Mouse (Mus musculus) stomach, embryonic 14.5 days (tissue): ENCODE measurements around the gene Ica1. TPM values are rescaled to one million over a fixed set of nuclear protein-coding genes. Genes with fewer than 3 reads are reported as not detected.

Experiments
- ATAC-seq: fragments of 200-750 bp; cut with Nextera tagmentation; 2 replicates; pipeline ENCODE4 v1.8.0; 2017; ENCODE audit warnings: low read depth, moderate TSS enrichment; ENCODE audit not compliant: insufficient number of reproducible peaks, insufficient read depth, low FRiP score
- H3K27ac ChIP-seq: fragments of 300-500 bp; sonication (generic); 2 replicates; pipeline ENCODE4 v1.5.1; 2014; ENCODE audit warnings: mild to moderate bottlenecking, low read length, moderate library complexity, mixed read lengths
- H3K27me3 ChIP-seq: fragments of 300-500 bp; sonication (generic); 2 replicates; pipeline ENCODE4 v1.6.1; 2014; ENCODE audit warnings: low read length, control low read depth, mixed read lengths; ENCODE audit not compliant: control insufficient read depth, insufficient read depth
- H3K36me3 ChIP-seq: fragments of 300-500 bp; sonication (generic); 2 replicates; pipeline ENCODE4 v1.6.1; 2014; ENCODE audit warnings: mild to moderate bottlenecking, control low read depth, low read length, moderate library complexity, mixed read lengths; ENCODE audit not compliant: control insufficient read depth, insufficient read depth
- H3K4me1 ChIP-seq: fragments of 300-500 bp; sonication (generic); 2 replicates; pipeline ENCODE4 v1.6.1; 2014; ENCODE audit warnings: low read length, control low read depth, mixed read lengths; ENCODE audit not compliant: control insufficient read depth, insufficient read depth
- H3K4me2 ChIP-seq: fragments of 300-500 bp; sonication (generic); replicated peaks from 2 replicates; pipeline ENCODE4 v1.6.1; 2014; ENCODE audit warnings: low read depth, low read length, control low read depth
- H3K4me3 ChIP-seq: fragments of 300-500 bp; sonication (generic); 2 replicates; pipeline ENCODE4 v1.5.1; 2014; ENCODE audit warnings: low read depth, low read length, control low read depth
- H3K9ac ChIP-seq: fragments of 300-500 bp; sonication (generic); replicated peaks from 2 replicates; pipeline ENCODE4 v1.6.1; 2014; ENCODE audit warnings: low read depth, mild to moderate bottlenecking, control low read depth, low read length, moderate library complexity, mixed read lengths
- H3K9me3 ChIP-seq: fragments of 300-500 bp; sonication (generic); 2 replicates; pipeline ENCODE4 v1.6.1; 2016; ENCODE audit warnings: low read depth, low read length, control low read depth; ENCODE audit not compliant: control insufficient read depth
- WGBS: fragments of 180-500 bp; shearing (Covaris S2); extraction: QIAGEN DNeasy Blood & Tissue Kit; methylation state at CpG from one replicate; pipeline ENCODE4 v1.1.7; 2014; 5-methylcytosine and 5-hydroxymethylcytosine counted together
- polyA plus RNA-seq: library from polyadenylated mRNA; unstranded; fragments of >200 nt; fragmentation: Nextera tagmentation; extraction: Ambion mirVana; gene quantifications from 2 replicates; pipeline ENCODE4 v1.2.1, GENCODE M21; 2014

The Ica1 gene
- polyA plus RNA-seq, 1 experiment from 2014 or later = 25.4 TPM

DNA sequence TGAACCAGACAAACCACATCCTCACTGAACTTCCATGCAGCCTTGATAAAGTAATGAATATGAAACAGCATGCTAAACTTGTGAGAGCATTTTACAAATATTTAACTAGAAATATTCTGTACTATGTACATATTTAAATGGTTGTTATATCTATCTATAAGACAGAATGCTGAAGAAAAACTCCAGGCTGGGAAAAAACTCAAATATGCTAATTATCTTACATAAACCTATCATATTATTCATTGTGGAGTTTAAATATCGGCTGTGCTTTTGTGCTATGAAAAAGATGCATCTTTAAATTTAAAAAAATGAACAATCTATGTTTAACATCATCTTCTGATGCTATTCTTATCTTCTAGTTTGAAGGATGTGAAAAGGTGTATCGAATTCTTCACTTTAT lies 58.6 kb downstream of the Ica1 start:
- Histone ChIP-seq H3K4me1 (no peaks in the 10 kb centered on the region), H3K27me3 (no peaks in the 10 kb centered on the region)
- 92% methylated on average over 2 of the region's 2 CpGs for WGBS

DNA sequence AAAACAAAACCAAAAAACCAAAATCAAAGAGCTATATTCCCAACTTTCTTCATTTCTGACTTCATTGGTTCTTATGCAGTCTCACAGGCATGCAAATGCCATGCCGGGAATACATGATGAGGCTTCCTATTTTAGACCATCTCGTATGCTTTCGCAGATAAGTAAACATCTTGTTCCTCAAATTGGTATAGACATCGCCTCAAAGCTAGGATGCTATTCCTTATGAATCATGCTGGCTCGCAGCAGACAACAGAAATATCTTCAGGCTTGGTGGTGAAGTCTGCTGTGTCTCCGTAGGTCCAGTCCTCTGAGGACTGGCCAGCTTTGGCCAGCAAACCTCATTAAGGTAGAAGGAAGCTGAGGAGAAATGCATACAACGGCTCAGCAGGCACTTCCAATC lies 60.3 kb downstream of the Ica1 start:
- H3K4me1 ChIP-seq = no peaks in the 10 kb centered on the region
- no peaks in the 10 kb centered on the region for H3K36me3 ChIP-seq
- WGBS = 90% methylated on average over 7 of the region's 7 CpGs
- no peaks in the 10 kb centered on the region for H3K27me3 ChIP-seq
- no peak overlapping the region for H3K9ac ChIP-seq
- H3K9me3 ChIP-seq = no peaks in the 10 kb centered on the region
- H3K4me3 ChIP-seq = no peak overlapping the region
- no peak overlapping the region for H3K4me2 ChIP-seq
- H3K27ac ChIP-seq = no peak overlapping the region
- ATAC-seq = no peak

More for the DNA sequence above, 58.6 kb downstream of the Ica1 start:
- Histone ChIP-seq H3K4me2 (no peak overlapping the region), H3K9me3 (no peaks in the 10 kb centered on the region), H3K27ac (no peak overlapping the region), H3K4me3 (no peak overlapping the region), H3K9ac (no peak overlapping the region), H3K36me3 (no peaks in the 10 kb centered on the region)
- no peak for ATAC-seq

DNA sequence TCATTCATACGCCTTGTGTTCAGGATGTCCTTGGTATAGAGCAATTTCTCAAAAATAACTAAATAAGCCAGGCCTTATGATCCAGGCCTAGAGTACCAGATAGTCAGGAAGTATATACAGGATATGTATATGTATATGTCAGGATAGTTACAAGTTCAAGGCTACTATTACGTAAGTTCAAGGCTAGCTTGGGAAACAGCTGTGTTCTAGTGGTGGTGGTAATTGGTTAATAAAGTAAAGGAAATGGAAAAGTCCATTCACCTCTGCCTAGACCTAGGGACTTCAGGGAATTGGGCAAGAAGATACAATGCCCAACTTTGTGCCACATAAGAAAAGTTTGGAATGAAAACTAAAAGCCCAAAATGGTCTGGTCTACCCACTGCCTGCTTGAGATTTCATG lies 61.7 kb downstream of the Ica1 start:
- H3K27me3 ChIP-seq = no peaks in the 10 kb centered on the region
- H3K4me2 ChIP-seq = no peak overlapping the region
- H3K9ac ChIP-seq = no peak overlapping the region
- H3K27ac ChIP-seq = no peak overlapping the region
- H3K4me3 ChIP-seq = no peak overlapping the region
- ATAC-seq = no peak
- no peaks in the 10 kb centered on the region for H3K4me1 ChIP-seq
- H3K36me3 ChIP-seq = no peaks in the 10 kb centered on the region
- H3K9me3 ChIP-seq = no peaks in the 10 kb centered on the region
- 92% methylated on average over 2 of the region's 2 CpGs for WGBS

DNA sequence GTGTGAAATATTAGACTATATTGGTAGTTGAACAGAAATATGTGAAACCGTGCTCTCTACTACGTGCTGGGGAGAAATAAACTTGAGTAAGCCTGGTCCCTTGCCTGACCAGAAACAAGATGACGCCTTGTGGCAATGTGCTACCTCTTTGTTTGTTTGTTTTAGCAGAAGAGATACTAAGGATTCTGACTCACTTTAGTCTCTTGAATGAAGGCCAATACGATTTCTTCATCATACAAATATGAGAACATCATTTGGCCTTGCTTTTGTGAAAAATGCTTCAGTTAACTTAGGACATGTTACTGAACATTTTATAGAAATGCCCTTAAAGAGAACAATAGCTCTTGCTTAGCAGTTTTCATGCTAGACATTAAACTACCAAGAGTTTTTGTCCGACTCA lies 67.0 kb downstream of the Ica1 start:
- Histone ChIP-seq H3K27ac (no peak overlapping the region), H3K9me3 (no peaks in the 10 kb centered on the region), H3K4me1 (no peaks in the 10 kb centered on the region), H3K27me3 (no peaks in the 10 kb centered on the region), H3K4me3 (no peak overlapping the region), H3K36me3 (no peaks in the 10 kb centered on the region), H3K4me2 (no peak overlapping the region), H3K9ac (no peak overlapping the region)
- ATAC-seq = no peak
- WGBS = 86% methylated on average over 5 of the region's 5 CpGs

DNA sequence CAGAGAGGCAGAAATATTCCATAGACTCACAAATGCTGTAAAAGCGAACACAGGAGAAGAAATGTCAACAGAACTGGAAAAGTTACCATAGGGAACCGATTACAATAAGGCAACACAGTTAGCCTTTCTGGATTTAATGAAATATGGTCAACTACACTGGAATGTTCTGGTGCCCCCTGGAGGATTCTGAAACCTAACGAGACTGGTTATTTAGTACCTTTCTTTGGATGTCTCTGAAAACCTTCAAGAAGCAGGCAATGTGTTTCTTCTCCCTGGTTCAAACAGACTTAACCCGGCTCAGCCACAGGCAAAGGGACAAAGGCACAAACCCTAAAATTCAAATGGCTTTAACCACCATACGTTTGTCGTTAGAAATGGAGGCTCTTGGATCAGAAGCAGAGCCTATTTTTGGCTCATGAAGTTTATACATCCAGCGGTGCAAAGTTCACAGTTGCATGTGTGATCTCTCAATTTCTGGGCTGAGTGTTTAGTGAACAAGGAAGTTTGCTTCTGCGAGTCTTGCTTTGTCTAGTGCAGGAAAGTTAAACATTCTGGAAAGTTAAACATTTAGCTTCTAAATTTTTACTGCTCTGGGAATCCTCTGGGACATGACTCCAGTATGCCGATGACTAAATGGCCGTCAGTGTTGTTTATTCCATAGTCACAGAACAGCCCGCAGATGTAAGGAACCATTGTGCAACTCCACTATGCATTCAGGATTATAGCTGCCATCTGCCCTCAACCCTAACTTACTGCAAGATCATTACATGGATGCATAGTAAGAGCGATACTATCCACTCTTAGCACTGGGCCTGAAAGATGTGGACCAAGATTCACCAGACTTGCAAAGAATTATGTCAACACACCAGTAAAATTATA lies 83.4 kb downstream of the Ica1 start:
- H3K9ac ChIP-seq = no peak overlapping the region
- WGBS = 27% methylated on average over 12 of the region's 12 CpGs
- H3K4me3 ChIP-seq = no peak overlapping the region
- no peaks in the 10 kb centered on the region for H3K27me3 ChIP-seq
- H3K4me1 ChIP-seq = peaks cover 17% of the 10 kb centered on the region
- peak overlapping the region; percentile 90 for H3K27ac ChIP-seq
- no peak overlapping the region for H3K4me2 ChIP-seq
- no peaks in the 10 kb centered on the region for H3K9me3 ChIP-seq
- ATAC-seq = peak; percentile 82
- H3K36me3 ChIP-seq = no peaks in the 10 kb centered on the region

DNA sequence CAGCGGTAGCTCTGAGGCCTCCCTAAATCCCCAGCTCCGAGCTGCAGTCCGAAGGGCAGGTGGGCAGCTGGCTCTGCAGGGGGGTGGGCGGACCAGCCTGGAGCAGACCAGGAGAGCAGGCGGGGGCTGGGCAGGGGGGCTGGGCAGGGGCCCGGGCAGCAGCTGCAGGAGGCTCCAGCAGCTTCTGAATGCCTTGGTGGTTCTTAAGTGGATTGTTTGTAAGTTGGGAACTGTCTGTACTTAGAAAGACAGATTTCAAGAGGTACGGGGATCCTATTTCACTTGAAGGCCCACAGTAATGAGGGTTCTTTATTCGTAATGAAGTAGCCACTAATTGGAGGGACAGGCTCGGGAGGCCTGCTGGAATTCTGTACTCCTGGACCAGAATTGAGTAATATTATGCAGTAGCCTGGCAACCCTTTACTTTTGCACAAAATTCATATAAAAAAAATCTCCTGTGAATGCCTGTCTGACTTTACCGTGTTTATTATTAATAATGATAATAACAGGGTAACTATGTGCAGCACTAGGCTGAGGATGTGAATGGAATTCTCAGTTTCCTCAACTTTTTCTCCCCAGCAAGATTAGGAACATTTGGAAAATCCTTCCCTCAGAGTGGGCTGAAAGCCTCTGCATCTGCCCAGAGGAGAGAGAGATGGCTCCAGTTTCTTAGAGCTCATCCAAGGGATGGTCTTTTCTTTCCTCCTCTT lies 84.2 kb downstream of the Ica1 start:
- Histone ChIP-seq H3K36me3 (no peaks in the 10 kb centered on the region), H3K27ac (peak overlapping the region; percentile 90), H3K4me2 (no peak overlapping the region), H3K9ac (no peak overlapping the region), H3K4me3 (no peak overlapping the region), H3K4me1 (peaks cover 17% of the 10 kb centered on the region), H3K27me3 (no peaks in the 10 kb centered on the region), H3K9me3 (no peaks in the 10 kb centered on the region)
- WGBS = 21% methylated on average over 10 of the region's 10 CpGs
- no peak for ATAC-seq

DNA sequence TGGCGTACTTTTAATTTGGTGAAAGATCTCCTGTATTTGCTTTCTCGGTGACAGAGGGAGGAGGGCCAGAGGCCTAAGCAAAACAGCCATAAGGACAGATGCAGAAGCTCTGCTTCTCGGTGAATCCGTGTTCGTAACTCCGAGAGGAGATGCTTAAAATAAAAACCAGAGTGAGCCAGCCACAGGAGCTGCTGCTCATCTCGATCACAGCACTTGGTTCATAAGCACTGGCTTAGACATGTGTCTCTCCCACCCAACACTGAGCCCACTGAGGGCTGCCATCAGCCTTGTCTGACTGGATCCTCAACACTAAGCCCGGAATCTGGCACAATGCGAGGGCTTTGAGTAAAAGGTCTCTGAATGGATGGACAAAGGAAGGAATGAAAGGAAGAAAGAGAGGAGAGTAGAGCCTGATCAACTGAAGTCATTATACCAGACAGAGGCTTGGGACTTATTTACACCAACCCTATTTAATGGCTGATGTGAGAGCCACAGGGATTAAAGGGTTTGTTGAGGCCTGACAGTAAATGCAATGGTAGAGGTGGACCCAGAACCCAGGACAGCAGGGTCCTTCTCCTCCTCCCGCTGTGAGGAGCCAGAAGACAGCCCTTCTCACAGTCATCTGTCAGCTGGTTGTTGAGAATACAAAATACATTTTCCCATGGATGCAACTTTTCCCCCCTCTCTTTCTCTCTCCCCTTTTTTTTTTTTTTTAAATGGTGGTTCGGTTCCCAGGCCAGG lies 85.0 kb downstream of the Ica1 start:
- Histone ChIP-seq H3K4me2 (no peak overlapping the region), H3K27ac (peak overlapping the region; percentile 90), H3K27me3 (no peaks in the 10 kb centered on the region), H3K4me3 (no peak overlapping the region), H3K4me1 (peaks cover 17% of the 10 kb centered on the region), H3K9ac (no peak overlapping the region), H3K9me3 (no peaks in the 10 kb centered on the region), H3K36me3 (no peaks in the 10 kb centered on the region)
- no peak for ATAC-seq
- WGBS = 66% methylated on average over 11 of the region's 11 CpGs

DNA sequence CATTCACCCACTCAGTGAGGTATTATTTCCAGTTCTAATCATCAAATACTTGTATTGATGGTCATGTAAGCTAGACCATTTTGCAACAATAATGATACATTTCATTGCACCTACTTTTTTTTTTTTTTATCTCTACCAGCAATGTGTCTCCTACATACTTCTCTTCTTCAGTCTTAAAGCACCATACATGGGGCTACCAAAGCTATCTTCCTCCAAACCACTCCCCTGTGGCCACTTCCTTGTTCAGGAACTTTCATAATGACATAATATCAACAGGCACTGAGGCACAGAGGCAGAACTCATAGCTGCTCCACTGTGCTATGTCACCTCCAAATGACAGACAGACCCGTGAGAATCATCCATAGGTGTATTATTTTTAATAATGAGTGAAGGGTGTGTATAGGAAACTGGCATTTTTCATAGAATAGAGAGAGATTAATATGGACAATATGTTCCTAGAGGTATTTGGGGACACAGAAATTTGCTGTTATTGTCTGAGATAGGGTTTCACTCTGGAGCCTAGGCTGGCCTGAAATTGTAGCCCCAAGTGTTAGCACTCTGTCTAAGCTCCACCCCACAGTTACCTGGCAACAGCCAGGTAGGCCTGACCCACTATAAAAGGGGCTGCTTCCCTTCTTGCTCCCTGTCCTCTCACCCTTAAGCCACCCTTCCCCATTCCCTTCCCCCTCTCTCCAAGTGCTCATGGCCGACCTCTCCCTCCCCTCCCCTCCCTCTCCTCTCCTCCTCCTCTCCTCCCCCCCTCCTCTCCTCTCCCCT lies 86.9 kb downstream of the Ica1 start:
- 64% methylated on average over 2 of the region's 2 CpGs for WGBS
- no peak overlapping the region for H3K4me3 ChIP-seq
- no peaks in the 10 kb centered on the region for H3K36me3 ChIP-seq
- H3K9ac ChIP-seq = no peak overlapping the region
- no peak for ATAC-seq
- H3K4me2 ChIP-seq = no peak overlapping the region
- peaks cover 17% of the 10 kb centered on the region for H3K4me1 ChIP-seq
- no peaks in the 10 kb centered on the region for H3K9me3 ChIP-seq
- no peak overlapping the region for H3K27ac ChIP-seq
- H3K27me3 ChIP-seq = no peaks in the 10 kb centered on the region
